21 mouse cellular contexts compared by ENCODE assay signal in genomic region chr13:41374886-41375285, GRCm38 (mm10).
DNase-seq lines count a peak whose midpoint lies in the region; ATAC-seq and TF ChIP-seq lines count a peak whose summit lies in the region.
"Had no signal": no experiment of that assay in that cellular context is flagged by ENCODE, and none has a peak within 500 bp of the region (broad histone marks: within the 10 kb centered on the region; RNA-seq: fewer than 3 reads in every experiment).

No protein-coding gene starts in this region.

- intact Hi-C loops in heart, postnatal 14 days (cut with DNase I): no loop called here

- no peak overlapping the region for H3K9ac ChIP-seq in midbrain, embryonic 11.5 days (ENCODE audit: low read length)
- H3K9ac ChIP-seq in midbrain, postnatal 0 days (replicated peaks; ENCODE audit: low read length, poor library complexity, severe bottlenecking): no peak overlapping the region

- no peak overlapping the region for H3K4me2 ChIP-seq in midbrain, embryonic 11.5 days
- H3K4me2 ChIP-seq in midbrain, postnatal 0 days (ENCODE audit: low read depth, low read length, poor library complexity, severe bottlenecking): no peak overlapping the region

- no peak for ATAC-seq in midbrain, embryonic 11.5 days (ENCODE audit: low FRiP score)
- no peak for ATAC-seq in midbrain, postnatal 0 days (ENCODE audit: low FRiP score)
- ATAC-seq: activated CD4-positive, CD25-positive, alpha-beta regulatory T cell, adult 4 months; CD4-positive, CD25-positive, alpha-beta regulatory T cell, adult 4 months; Patski had no signal

- H3K36me3 ChIP-seq in heart, embryonic 10.5 days: no peaks in the 10 kb centered on the region
- no peaks in the 10 kb centered on the region for H3K36me3 ChIP-seq in midbrain, embryonic 11.5 days (ENCODE audit: control insufficient read depth, insufficient read depth, low read length)
- H3K36me3 ChIP-seq in midbrain, postnatal 0 days (ENCODE audit: insufficient read depth, low read length): no peaks in the 10 kb centered on the region
- H3K36me3 ChIP-seq: G1E had no signal

- H3K4me3 ChIP-seq in heart, embryonic 10.5 days: no peak overlapping the region
- no peak overlapping the region for H3K4me3 ChIP-seq in midbrain, embryonic 11.5 days (ENCODE audit: low read depth, low read length)
- H3K4me3 ChIP-seq in midbrain, postnatal 0 days (ENCODE audit: low read depth, low read length): no peak overlapping the region

- peak; percentile 80 for DNase-seq in heart, adult 11 months
- DNase-seq in heart, postnatal 14 days: no peak
- DNase-seq in heart, embryonic 10.5 days (ENCODE audit: low spot score): peak; percentile 60
- no peak for DNase-seq in heart, postnatal 4 days
- peak; percentile 53 for DNase-seq in midbrain, embryonic 11.5 days (ENCODE audit: low spot score, missing footprints)
- DNase-seq in midbrain, postnatal 0 days (ENCODE audit: low spot score): no peak
- DNase-seq: adrenal gland, adult 2 months; adrenal gland, adult 8-10 months; adrenal gland, postnatal 10 days; adrenal gland, postnatal 14 days; adrenal gland, postnatal 25 days; adrenal gland, postnatal 36 days; B cell, adult 2 months; cerebellum, adult 11 months; cerebellum, adult 11-12 months; cerebellum, adult 18-20 months had no signal

- no peaks in the 10 kb centered on the region for H3K9me3 ChIP-seq in heart, embryonic 10.5 days
- no peaks in the 10 kb centered on the region for H3K9me3 ChIP-seq in midbrain, embryonic 11.5 days (ENCODE audit: control insufficient read depth, low read length)
- no peaks in the 10 kb centered on the region for H3K9me3 ChIP-seq in midbrain, postnatal 0 days (ENCODE audit: low read length)
- H3K9me3 ChIP-seq: G1E had no signal

- no peak overlapping the region for H3K27ac ChIP-seq in heart, embryonic 10.5 days
- H3K27ac ChIP-seq in midbrain, embryonic 11.5 days (ENCODE audit: low read depth, low read length): no peak overlapping the region
- no peak overlapping the region for H3K27ac ChIP-seq in midbrain, postnatal 0 days (ENCODE audit: low read depth, low read length)

- H3K27me3 ChIP-seq in heart, embryonic 10.5 days (ENCODE audit: insufficient read depth, poor library complexity, severe bottlenecking): peaks cover 8% of the 10 kb centered on the region; the same call in 1 of the 2 replicates
- no peaks in the 10 kb centered on the region for H3K27me3 ChIP-seq in midbrain, embryonic 11.5 days (ENCODE audit: control insufficient read depth, insufficient read depth, low read length)
- H3K27me3 ChIP-seq in midbrain, postnatal 0 days (ENCODE audit: insufficient read depth, low read length): no peaks in the 10 kb centered on the region
- H3K27me3 ChIP-seq: CH12.LX, Patski had no signal

- TF ChIP-seq CTCF in midbrain, postnatal 0 days (IDR thresholded peaks at IDR 0.05): no peak

- 82% methylated on average over 1 of the region's 1 CpGs for WGBS in heart, embryonic 10.5 days
- WGBS in midbrain, embryonic 11.5 days: 92% methylated on average over 1 of the region's 1 CpGs
- WGBS in midbrain, postnatal 0 days: 96% methylated on average over 1 of the region's 1 CpGs

- H3K4me1 ChIP-seq in heart, embryonic 10.5 days: 0 out of 2 replicates have a peak, but pooled peaks cover 5% of the 10 kb centered on the region
- peaks cover 5% of the 10 kb centered on the region; the same call in 1 of the 2 replicates for H3K4me1 ChIP-seq in midbrain, embryonic 11.5 days (ENCODE audit: control insufficient read depth, insufficient read depth, low read length)
- H3K4me1 ChIP-seq in midbrain, postnatal 0 days (ENCODE audit: insufficient read depth, low read length): no peaks in the 10 kb centered on the region

Comparison
In these comparisons a context has a peak if more than half of its experiments do, and no peak if none do; other contexts are left out.
1. DNase-seq: peak in heart, adult 11 months (single experiment), heart, embryonic 10.5 days (single experiment) and midbrain, embryonic 11.5 days (single experiment); none in heart, postnatal 14 days (0 of 2), heart, postnatal 4 days (single experiment) and midbrain, postnatal 0 days (single experiment).